In genomic region chr12:111387146-111387545, GRCm38 (mm10) we compare ENCODE assay signal across 17 mouse cellular contexts. TPM values are rescaled to one million over a fixed set of nuclear protein-coding genes. Genes with fewer than 3 reads are reported as not detected.
DNase-seq lines count a peak whose midpoint lies in the region; ATAC-seq and TF ChIP-seq lines count a peak whose summit lies in the region.
"Had no signal": no experiment of that assay in that cellular context is flagged by ENCODE, and none has a peak within 500 bp of the region (broad histone marks: within the 10 kb centered on the region; RNA-seq: fewer than 3 reads in every experiment).

No protein-coding gene starts in this region.

- TF ChIP-seq EP300 in heart, adult 2 months (IDR thresholded peaks at IDR 0.05; ENCODE audit: insufficient read depth, low read depth, low read length): no peak

- H3K36me3 ChIP-seq in heart, adult 2 months (ENCODE audit: control insufficient read depth, insufficient read depth, low read length): no peaks in the 10 kb centered on the region
- no peaks in the 10 kb centered on the region for H3K36me3 ChIP-seq in kidney, adult 2 months (ENCODE audit: control insufficient read depth, insufficient read depth, low read length)
- H3K36me3 ChIP-seq in lung, embryonic 15.5 days: no peaks in the 10 kb centered on the region
- H3K36me3 ChIP-seq in stomach, embryonic 14.5 days (ENCODE audit: control insufficient read depth, insufficient read depth, low read length): no peaks in the 10 kb centered on the region
- H3K36me3 ChIP-seq: embryonic facial prominence, embryonic 15.5 days; limb, embryonic 13.5 days; midbrain, embryonic 15.5 days had no signal

- H3K9ac ChIP-seq in heart, adult 2 months (ENCODE audit: low read depth, low read length): no peak overlapping the region
- no peak overlapping the region for H3K9ac ChIP-seq in lung, embryonic 15.5 days
- no peak overlapping the region for H3K9ac ChIP-seq in stomach, embryonic 14.5 days (replicated peaks; ENCODE audit: low read depth, low read length)
- H3K9ac ChIP-seq: embryonic facial prominence, embryonic 15.5 days; forebrain, embryonic 13.5 days; limb, embryonic 13.5 days; midbrain, embryonic 15.5 days had no signal

- 45% methylated on average over 4 of the region's 4 CpGs for WGBS in heart, adult 2 months
- 43% methylated on average over 4 of the region's 4 CpGs for WGBS in kidney, adult 2 months
- 64% methylated on average over 4 of the region's 4 CpGs for WGBS in lung, embryonic 15.5 days
- WGBS in stomach, embryonic 14.5 days: 76% methylated on average over 4 of the region's 4 CpGs

- H3K4me2 ChIP-seq in lung, embryonic 15.5 days: 0 out of 2 replicates have a peak overlapping the region, but pooled peaks have one; percentile 5
- no peak overlapping the region for H3K4me2 ChIP-seq in stomach, embryonic 14.5 days (replicated peaks; ENCODE audit: low read depth, low read length)
- H3K4me2 ChIP-seq: embryonic facial prominence, embryonic 15.5 days; forebrain, embryonic 13.5 days; limb, embryonic 13.5 days; midbrain, embryonic 15.5 days had no signal

- no peaks in the 10 kb centered on the region for H3K79me2 ChIP-seq in heart, adult 2 months (replicated peaks; ENCODE audit: control insufficient read depth, insufficient read depth, low read length)

- TF ChIP-seq POLR2A in heart, adult 2 months (IDR thresholded peaks at IDR 0.05; ENCODE audit: insufficient read depth, low read depth, low read length): no peak
- no peak for TF ChIP-seq POLR2A in kidney, adult 2 months (IDR thresholded peaks at IDR 0.05; ENCODE audit: low read depth, low read length)

- H3K27me3 ChIP-seq in heart, adult 2 months (ENCODE audit: control insufficient read depth, insufficient read depth, low read length): no peaks in the 10 kb centered on the region
- H3K27me3 ChIP-seq in kidney, adult 2 months (replicated peaks; ENCODE audit: control insufficient read depth, insufficient read depth, low read length): no peaks in the 10 kb centered on the region
- no peaks in the 10 kb centered on the region for H3K27me3 ChIP-seq in lung, embryonic 15.5 days
- no peaks in the 10 kb centered on the region for H3K27me3 ChIP-seq in stomach, embryonic 14.5 days (ENCODE audit: control insufficient read depth, insufficient read depth, low read length)
- H3K27me3 ChIP-seq: embryonic facial prominence, embryonic 15.5 days; forebrain, embryonic 13.5 days; limb, embryonic 13.5 days; midbrain, embryonic 15.5 days had no signal

- H3K27ac ChIP-seq in heart, adult 2 months: peak overlapping the region; percentile 77
- H3K27ac ChIP-seq in kidney, adult 2 months (ENCODE audit: insufficient read depth, low read depth, low read length): peak overlapping the region; percentile 46; the same call in 1 of the 2 replicates
- H3K27ac ChIP-seq in lung, embryonic 15.5 days: peak overlapping the region; percentile 59; the same call in 1 of the 2 replicates
- H3K27ac ChIP-seq in stomach, embryonic 14.5 days (ENCODE audit: low read length): peak overlapping the region; percentile 48; the same call in 1 of the 2 replicates
- H3K27ac ChIP-seq: forebrain, embryonic 13.5 days; left cerebral cortex, adult 2 months; limb, embryonic 13.5 days; midbrain, embryonic 15.5 days had no signal

- no peak overlapping the region for H3K4me3 ChIP-seq in heart, adult 2 months
- no peak overlapping the region for H3K4me3 ChIP-seq in kidney, adult 2 months (ENCODE audit: insufficient read depth, low read depth, low read length)
- H3K4me3 ChIP-seq in lung, embryonic 15.5 days: no peak overlapping the region
- no peak overlapping the region for H3K4me3 ChIP-seq in stomach, embryonic 14.5 days (ENCODE audit: low read depth, low read length)
- H3K4me3 ChIP-seq: embryonic facial prominence, embryonic 15.5 days; forebrain, embryonic 13.5 days; left cerebral cortex, adult 2 months; limb, embryonic 13.5 days; midbrain, embryonic 15.5 days had no signal

- DNase-seq in heart, adult 2 months: no peak
- DNase-seq in heart, postnatal 10 days: no peak
- DNase-seq in kidney, adult 2 months: no peak
- DNase-seq in kidney, adult 18-20 months: no peak
- DNase-seq in lung, postnatal 25 days (ENCODE audit: low spot score): no peak
- DNase-seq in urinary bladder, postnatal 36 days (ENCODE audit: low spot score in 2 of 2): no peak
- DNase-seq: adrenal gland, postnatal 25 days; cerebellum, adult 9-11 months had no signal

- intact Hi-C loops in heart, adult 2 months (cut with DNase I): no loop called here
- intact Hi-C loops in heart, postnatal 10 days (cut with DNase I): no loop called here

- ATAC-seq in lung, embryonic 15.5 days (ENCODE audit: borderline replicate concordance, extremely low read depth, low FRiP score, low TSS enrichment): no peak
- 0 out of 2 replicates have a peak, but pooled peaks have one; percentile 28 for ATAC-seq in stomach, embryonic 14.5 days (ENCODE audit: insufficient number of reproducible peaks, insufficient read depth, low FRiP score, low read depth)
- ATAC-seq: activated CD4-positive, CD25-positive, alpha-beta regulatory T cell, adult 4 months; forebrain, embryonic 13.5 days; midbrain, embryonic 15.5 days had no signal

- no peaks in the 10 kb centered on the region for H3K9me3 ChIP-seq in lung, embryonic 15.5 days
- H3K9me3 ChIP-seq in stomach, embryonic 14.5 days (ENCODE audit: control insufficient read depth, low read depth, low read length): no peaks in the 10 kb centered on the region
- H3K9me3 ChIP-seq: embryonic facial prominence, embryonic 15.5 days; forebrain, embryonic 13.5 days; limb, embryonic 13.5 days; midbrain, embryonic 15.5 days had no signal

- no peak for TF ChIP-seq CTCF in heart, adult 2 months (IDR thresholded peaks at IDR 0.05)
- TF ChIP-seq CTCF in kidney, adult 2 months (conservative IDR thresholded peaks at IDR 0.05; ENCODE audit: insufficient read depth, insufficient read length, low read depth, low read length): no peak

- H3K4me1 ChIP-seq in heart, adult 2 months (ENCODE audit: control insufficient read depth, insufficient read depth, low read length): peaks cover 7% of the 10 kb centered on the region
- peaks cover 5% of the 10 kb centered on the region; the same call in 1 of the 2 replicates for H3K4me1 ChIP-seq in kidney, adult 2 months (ENCODE audit: control insufficient read depth, insufficient read depth, low read length)
- H3K4me1 ChIP-seq in lung, embryonic 15.5 days: peaks cover 13% of the 10 kb centered on the region
- 0 out of 2 replicates have a peak, but pooled peaks cover 4% of the 10 kb centered on the region for H3K4me1 ChIP-seq in stomach, embryonic 14.5 days (ENCODE audit: control insufficient read depth, insufficient read depth, low read length)
- H3K4me1 ChIP-seq: forebrain, embryonic 13.5 days; midbrain, embryonic 15.5 days had no signal

RNA-seq across cellular contexts. Expression of gene Cdc42bpb, which starts 9.6 kb away (rescaled TPM):
- total RNA-seq in heart, adult 2 months (2021): 10 to 100 TPM; 55.3 to 58.5 TPM
- 105 and 106 TPM in 2 replicates for polyA plus RNA-seq in heart, adult 2 months (2012; rRNA removed)
- 100 to 1,000 TPM in 1 of 2 experiments, 10 to 100 TPM in 1; 96.4 to 106 TPM for total RNA-seq in heart, postnatal 10 days (2021)
- polyA plus RNA-seq in kidney, adult 2 months (2012; rRNA removed): 164 and 208 TPM in 2 replicates
- 31.8 and 32.2 TPM in 2 replicates for polyA plus RNA-seq in lung, embryonic 15.5 days (2015; fragmentation: Nextera tagmentation; extraction: Ambion mirVana)
- 44.1 and 44.9 TPM in 2 replicates for polyA plus RNA-seq in stomach, embryonic 14.5 days (2014; fragmentation: Nextera tagmentation; extraction: Ambion mirVana)

RNA-seq across cellular contexts. Expression of gene Lbhd2, which starts 19.5 kb away (rescaled TPM):
- total RNA-seq in heart, adult 2 months (2021): not detected
- polyA plus RNA-seq in heart, adult 2 months (2012; rRNA removed): not detected in 2 replicates
- total RNA-seq in heart, postnatal 10 days (2021): not detected
- 0.13 and 0.15 TPM in 2 replicates for polyA plus RNA-seq in kidney, adult 2 months (2012; rRNA removed)
- 0.50 and 0.93 TPM in 2 replicates for polyA plus RNA-seq in lung, embryonic 15.5 days (2015; fragmentation: Nextera tagmentation; extraction: Ambion mirVana)
- 0.93 and 1.5 TPM in 2 replicates for polyA plus RNA-seq in stomach, embryonic 14.5 days (2014; fragmentation: Nextera tagmentation; extraction: Ambion mirVana)
- polyA plus RNA-seq: activated CD4-positive, CD25-positive, alpha-beta regulatory T cell, adult 4 months; gonadal fat pad, adult 2 months had no signal

RNA-seq across cellular contexts. Expression of gene Exoc3l4, which starts 29.7 kb away (rescaled TPM):
- 1 to 10 TPM; 2.5 to 2.7 TPM for total RNA-seq in heart, adult 2 months (2021)
- polyA plus RNA-seq in heart, adult 2 months (2012; rRNA removed): 9.2 and 10.9 TPM in 2 replicates
- 1 to 10 TPM; 5.3 to 8.3 TPM for total RNA-seq in heart, postnatal 10 days (2021)
- polyA plus RNA-seq in kidney, adult 2 months (2012; rRNA removed): 42.9 and 50.5 TPM in 2 replicates
- 11.7 and 13.5 TPM in 2 replicates for polyA plus RNA-seq in lung, embryonic 15.5 days (2015; fragmentation: Nextera tagmentation; extraction: Ambion mirVana)
- 5.7 and 6.8 TPM in 2 replicates for polyA plus RNA-seq in stomach, embryonic 14.5 days (2014; fragmentation: Nextera tagmentation; extraction: Ambion mirVana)
- polyA plus RNA-seq: activated CD4-positive, CD25-positive, alpha-beta regulatory T cell, adult 4 months had no signal

RNA-seq across cellular contexts. Expression of gene Tnfaip2, which starts 55.1 kb away (rescaled TPM):
- total RNA-seq in heart, adult 2 months (2021): 10 to 100 TPM; 40.9 to 52.1 TPM
- 40.2 and 52.0 TPM in 2 replicates for polyA plus RNA-seq in heart, adult 2 months (2012; rRNA removed)
- total RNA-seq in heart, postnatal 10 days (2021): 10 to 100 TPM; 28.9 to 41.2 TPM
- 48.5 and 56.2 TPM in 2 replicates for polyA plus RNA-seq in kidney, adult 2 months (2012; rRNA removed)
- polyA plus RNA-seq in lung, embryonic 15.5 days (2015; fragmentation: Nextera tagmentation; extraction: Ambion mirVana): 4.3 and 4.5 TPM in 2 replicates
- 3.5 and 5.0 TPM in 2 replicates for polyA plus RNA-seq in stomach, embryonic 14.5 days (2014; fragmentation: Nextera tagmentation; extraction: Ambion mirVana)
- polyA plus RNA-seq: activated CD4-positive, CD25-positive, alpha-beta regulatory T cell, adult 4 months had no signal
